Mouse (Mus musculus) heart, postnatal 25 days (tissue): ENCODE measurements at regions not wholly inside any gene's neighbourhood (a gene's known extent, or its start where the extent isn't known, plus 50 kb on each side); places are given as distances from the start of the nearest gene placed in this dataset.
"Not testable (repeated sequence)": the region's sequence is repeated elsewhere in the genome, so short reads cannot be mapped to it uniquely, and the experiment has no call there.

ENCODE experiments used
- DNase-seq: peaks from one replicate; pipeline ENCODE4 v3.0.0; 2022; ENCODE audit warnings: low spot score
- intact Hi-C: fragments of 180-260 bp; cut with DNase I; formaldehyde crosslinking; loops from one replicate; pipeline ENCODE4 v1.15.1; 2025

GRCm38 (mm10) chr5:68252671-68253070 lies 221.0 kb downstream of the Grxcr1 start:
- no peak for DNase-seq

GRCm38 (mm10) chr5:68253476-68253875 lies 221.8 kb downstream of the Grxcr1 start:
- no peak for DNase-seq
- intact Hi-C loops: loop anchor here (5.0 kb wide), 1 partner anchor 1269 kb away; no protein-coding TSS in a partner anchor

More at GRCm38 (mm10) chr5:68252671-68253070, 221.0 kb downstream of the Grxcr1 start:
- intact Hi-C loops: loop anchor here (5.0 kb wide), 1 partner anchor 1270 kb away; no protein-coding TSS in a partner anchor

GRCm38 (mm10) chr5:68254111-68254510 lies 222.5 kb downstream of the Grxcr1 start:
- intact Hi-C loops: loop anchor here (5.0 kb wide), 1 partner anchor 1268 kb away; no protein-coding TSS in a partner anchor

GRCm38 (mm10) chr5:68264206-68264605 lies 232.6 kb downstream of the Grxcr1 start:
- intact Hi-C loops: no loop called here
- no peak for DNase-seq

More at GRCm38 (mm10) chr5:68254111-68254510, 222.5 kb downstream of the Grxcr1 start:
- no peak for DNase-seq

- DNase-seq: no peak
- intact Hi-C loops: no loop called here
These were observed 242.6 kb downstream of the Grxcr1 start for GRCm38 (mm10) chr5:68274271-68274670.

GRCm38 (mm10) chr5:68275558-68276263 lies 244.1 kb downstream of the Grxcr1 start:
- intact Hi-C loops: no loop called here

GRCm38 (mm10) chr5:68295774-68296173 lies 264.1 kb downstream of the Grxcr1 start:
- intact Hi-C loops, DNase-seq: not testable (repeated sequence)

More at GRCm38 (mm10) chr5:68275558-68276263, 244.1 kb downstream of the Grxcr1 start:
- no peak for DNase-seq

GRCm38 (mm10) chr5:68313187-68313586 lies 281.6 kb downstream of the Grxcr1 start:
- DNase-seq: no peak

GRCm38 (mm10) chr5:68318979-68319378 lies 287.3 kb downstream of the Grxcr1 start:
- intact Hi-C loops: no loop called here
- DNase-seq: no peak

More at GRCm38 (mm10) chr5:68313187-68313586, 281.6 kb downstream of the Grxcr1 start:
- intact Hi-C loops: no loop called here

GRCm38 (mm10) chr5:68326998-68327593 lies 295.5 kb downstream of the Grxcr1 start:
- no peak for DNase-seq
- intact Hi-C loops: no loop called here

- intact Hi-C loops: no loop called here
- no peak for DNase-seq
These were observed 297.7 kb downstream of the Grxcr1 start for GRCm38 (mm10) chr5:68329311-68329710.

- no peak for DNase-seq
- intact Hi-C loops: no loop called here
These were observed 298.2 kb downstream of the Grxcr1 start for GRCm38 (mm10) chr5:68329828-68330227.

- intact Hi-C loops: no loop called here
- no peak for DNase-seq
These were observed 319.3 kb downstream of the Grxcr1 start for GRCm38 (mm10) chr5:68350921-68351320.

- DNase-seq: no peak
- intact Hi-C loops: no loop called here
These were observed 320.2 kb downstream of the Grxcr1 start for GRCm38 (mm10) chr5:68351793-68352192.

GRCm38 (mm10) chr5:68353211-68353610 lies 321.6 kb downstream of the Grxcr1 start:
- intact Hi-C loops: no loop called here
- DNase-seq: no peak

- DNase-seq, intact Hi-C loops: not testable (repeated sequence)
These were observed 322.2 kb downstream of the Grxcr1 start for GRCm38 (mm10) chr5:68353816-68354215.

GRCm38 (mm10) chr5:68361581-68362211 lies 330.1 kb downstream of the Grxcr1 start:
- no peak for DNase-seq
- intact Hi-C loops: no loop called here

- intact Hi-C loops: no loop called here
- DNase-seq: no peak
These were observed 341.4 kb downstream of the Grxcr1 start for GRCm38 (mm10) chr5:68373082-68373481.
